In genomic region chr7:80796258-80796657, GRCm38 (mm10) we compare ENCODE assay signal across 19 mouse cellular contexts. TPM values are rescaled to one million over a fixed set of nuclear protein-coding genes. Genes with fewer than 3 reads are reported as not detected.
DNase-seq lines count a peak whose midpoint lies in the region; ATAC-seq and TF ChIP-seq lines count a peak whose summit lies in the region.
"Had no signal": no experiment of that assay in that cellular context is flagged by ENCODE, and none has a peak within 500 bp of the region (broad histone marks: within the 10 kb centered on the region; RNA-seq: fewer than 3 reads in every experiment).

No protein-coding gene starts in this region.

- H3K36me3 ChIP-seq in heart, adult 2 months (ENCODE audit: control insufficient read depth, insufficient read depth, low read length) = peaks cover 40% of the 10 kb centered on the region
- peaks cover 65% of the 10 kb centered on the region for H3K36me3 ChIP-seq in heart, embryonic 10.5 days
- peaks cover 37% of the 10 kb centered on the region for H3K36me3 ChIP-seq in limb, embryonic 12.5 days
- H3K36me3 ChIP-seq in limb, embryonic 10.5 days = peaks cover 28% of the 10 kb centered on the region
- peaks cover 48% of the 10 kb centered on the region for H3K36me3 ChIP-seq in embryonic facial prominence, embryonic 14.5 days (ENCODE audit: control insufficient read depth, insufficient read depth, low read length)
- peaks cover 23% of the 10 kb centered on the region for H3K36me3 ChIP-seq in embryonic facial prominence, embryonic 15.5 days
- H3K36me3 ChIP-seq in midbrain, embryonic 16.5 days (ENCODE audit: control insufficient read depth, insufficient read depth, low read length) = peaks cover 8% of the 10 kb centered on the region; the same call in 1 of the 2 replicates

- no peaks in the 10 kb centered on the region for H3K27me3 ChIP-seq in heart, adult 2 months (ENCODE audit: control insufficient read depth, insufficient read depth, low read length)
- no peaks in the 10 kb centered on the region for H3K27me3 ChIP-seq in heart, embryonic 10.5 days (ENCODE audit: insufficient read depth, poor library complexity, severe bottlenecking)
- H3K27me3 ChIP-seq in limb, embryonic 12.5 days = no peaks in the 10 kb centered on the region
- H3K27me3 ChIP-seq in limb, embryonic 10.5 days (ENCODE audit: low read depth, poor library complexity, severe bottlenecking) = no peaks in the 10 kb centered on the region
- H3K27me3 ChIP-seq in embryonic facial prominence, embryonic 14.5 days (replicated peaks; ENCODE audit: control insufficient read depth, insufficient read depth, low read length) = no peaks in the 10 kb centered on the region
- H3K27me3 ChIP-seq in embryonic facial prominence, embryonic 15.5 days = no peaks in the 10 kb centered on the region
- no peaks in the 10 kb centered on the region for H3K27me3 ChIP-seq in midbrain, embryonic 16.5 days (ENCODE audit: control insufficient read depth, insufficient read depth, low read depth, low read length)
- H3K27me3 ChIP-seq: forebrain, embryonic 12.5 days; midbrain, embryonic 12.5 days had no signal

- TF ChIP-seq EP300 in heart, adult 2 months (IDR thresholded peaks at IDR 0.05; ENCODE audit: insufficient read depth, low read depth, low read length) = no peak

- DNase-seq in heart, adult 2 months = no peak
- no peak for DNase-seq in heart, embryonic 10.5 days (ENCODE audit: low spot score)
- DNase-seq in limb, embryonic 10.5 days (ENCODE audit: low spot score) = no peak
- no peak for DNase-seq in embryonic facial prominence, embryonic 14.5 days (ENCODE audit: low spot score)
- DNase-seq: adrenal gland, adult 2 months; cerebellum, adult 11 months; cerebellum, adult 9-11 months; heart, postnatal 14 days; kidney, adult 9 months; kidney, postnatal 36 days; liver, postnatal 0 days had no signal

- H3K4me1 ChIP-seq in heart, adult 2 months (ENCODE audit: control insufficient read depth, insufficient read depth, low read length) = peaks cover 7% of the 10 kb centered on the region
- peaks cover 4% of the 10 kb centered on the region; the same call in 1 of the 2 replicates for H3K4me1 ChIP-seq in heart, embryonic 10.5 days
- H3K4me1 ChIP-seq in limb, embryonic 12.5 days (replicated peaks) = 0 out of 2 replicates have a peak, but pooled peaks cover 10% of the 10 kb centered on the region
- no peaks in the 10 kb centered on the region for H3K4me1 ChIP-seq in limb, embryonic 10.5 days
- H3K4me1 ChIP-seq in embryonic facial prominence, embryonic 14.5 days (ENCODE audit: control insufficient read depth, insufficient read depth, low read length) = no peaks in the 10 kb centered on the region
- H3K4me1 ChIP-seq in embryonic facial prominence, embryonic 15.5 days = peaks cover 10% of the 10 kb centered on the region; the same call in 1 of the 2 replicates
- no peaks in the 10 kb centered on the region for H3K4me1 ChIP-seq in midbrain, embryonic 16.5 days (ENCODE audit: control insufficient read depth, insufficient read depth, low read length)
- H3K4me1 ChIP-seq: forebrain, embryonic 12.5 days; midbrain, embryonic 12.5 days had no signal

- intact Hi-C loops in heart, adult 2 months (cut with DNase I) = loop anchor here (2.0 kb wide), 1 partner anchor 25 kb away; no protein-coding TSS in a partner anchor

- H3K4me2 ChIP-seq in limb, embryonic 12.5 days = no peak overlapping the region
- no peak overlapping the region for H3K4me2 ChIP-seq in embryonic facial prominence, embryonic 14.5 days (ENCODE audit: low read depth, low read length)
- no peak overlapping the region for H3K4me2 ChIP-seq in embryonic facial prominence, embryonic 15.5 days (replicated peaks)
- H3K4me2 ChIP-seq in midbrain, embryonic 16.5 days (ENCODE audit: low read length) = no peak overlapping the region
- H3K4me2 ChIP-seq: forebrain, embryonic 12.5 days; hindbrain, embryonic 14.5 days; liver, embryonic 11.5 days; midbrain, embryonic 12.5 days had no signal

- peak; percentile 7; the same call in 1 of the 2 replicates for TF ChIP-seq CTCF in heart, adult 2 months (IDR thresholded peaks at IDR 0.05)

- H3K4me3 ChIP-seq in heart, adult 2 months = no peak overlapping the region
- H3K4me3 ChIP-seq in heart, embryonic 10.5 days = no peak overlapping the region
- H3K4me3 ChIP-seq in limb, embryonic 12.5 days (replicated peaks) = no peak overlapping the region
- no peak overlapping the region for H3K4me3 ChIP-seq in limb, embryonic 10.5 days
- no peak overlapping the region for H3K4me3 ChIP-seq in embryonic facial prominence, embryonic 14.5 days (ENCODE audit: low read depth, low read length)
- no peak overlapping the region for H3K4me3 ChIP-seq in embryonic facial prominence, embryonic 15.5 days (replicated peaks)
- no peak overlapping the region for H3K4me3 ChIP-seq in midbrain, embryonic 16.5 days (ENCODE audit: low read depth, low read length)
- H3K4me3 ChIP-seq: erythroblast, embryonic 14.5 days; forebrain, embryonic 12.5 days; midbrain, embryonic 12.5 days had no signal

- H3K27ac ChIP-seq in heart, adult 2 months = peak overlapping the region; percentile 31; the same call in 1 of the 2 replicates
- no peak overlapping the region for H3K27ac ChIP-seq in heart, embryonic 10.5 days
- H3K27ac ChIP-seq in limb, embryonic 12.5 days = peak overlapping the region; percentile 54; the same call in 1 of the 2 replicates
- no peak overlapping the region for H3K27ac ChIP-seq in limb, embryonic 10.5 days
- peak overlapping the region; percentile 61 for H3K27ac ChIP-seq in embryonic facial prominence, embryonic 14.5 days (replicated peaks; ENCODE audit: low read depth, low read length)
- 0 out of 2 replicates have a peak overlapping the region, but pooled peaks have one; percentile 3 for H3K27ac ChIP-seq in embryonic facial prominence, embryonic 15.5 days (replicated peaks)
- no peak overlapping the region for H3K27ac ChIP-seq in midbrain, embryonic 16.5 days (ENCODE audit: low read length)
- H3K27ac ChIP-seq: forebrain, embryonic 12.5 days; hindbrain, embryonic 14.5 days; midbrain, embryonic 12.5 days had no signal

- no peak for TF ChIP-seq POLR2A in heart, adult 2 months (IDR thresholded peaks at IDR 0.05; ENCODE audit: insufficient read depth, low read depth, low read length)

- WGBS in heart, adult 2 months = 39% methylated on average over 6 of the region's 6 CpGs
- 87% methylated on average over 6 of the region's 6 CpGs for WGBS in heart, embryonic 10.5 days
- 87% methylated on average over 6 of the region's 6 CpGs for WGBS in limb, embryonic 12.5 days
- whole genome bisulfite sequencing in limb, embryonic 10.5 days = 94% methylated on average over 6 of the region's 6 CpGs
- WGBS in embryonic facial prominence, embryonic 14.5 days = 77% methylated on average over 6 of the region's 6 CpGs
- 80% methylated on average over 6 of the region's 6 CpGs for WGBS in embryonic facial prominence, embryonic 15.5 days
- WGBS in midbrain, embryonic 16.5 days = 96% methylated on average over 6 of the region's 6 CpGs

- H3K9ac ChIP-seq in heart, adult 2 months (ENCODE audit: low read depth, low read length) = no peak overlapping the region
- H3K9ac ChIP-seq in limb, embryonic 12.5 days (replicated peaks) = no peak overlapping the region
- no peak overlapping the region for H3K9ac ChIP-seq in embryonic facial prominence, embryonic 14.5 days (ENCODE audit: low read depth, low read length)
- no peak overlapping the region for H3K9ac ChIP-seq in embryonic facial prominence, embryonic 15.5 days
- H3K9ac ChIP-seq in midbrain, embryonic 16.5 days (ENCODE audit: low read depth, low read length) = no peak overlapping the region
- H3K9ac ChIP-seq: forebrain, embryonic 12.5 days; hindbrain, embryonic 14.5 days; liver, postnatal 0 days; midbrain, embryonic 12.5 days had no signal

- peaks cover 11% of the 10 kb centered on the region for H3K79me2 ChIP-seq in heart, adult 2 months (replicated peaks; ENCODE audit: control insufficient read depth, insufficient read depth, low read length)

- no peaks in the 10 kb centered on the region; the same call in 1 of the 2 replicates for H3K9me3 ChIP-seq in heart, embryonic 10.5 days
- H3K9me3 ChIP-seq in limb, embryonic 12.5 days = peaks cover 4% of the 10 kb centered on the region; the same call in 1 of the 2 replicates
- no peaks in the 10 kb centered on the region for H3K9me3 ChIP-seq in limb, embryonic 10.5 days (replicated peaks)
- H3K9me3 ChIP-seq in embryonic facial prominence, embryonic 14.5 days (ENCODE audit: control insufficient read depth, low read length) = no peaks in the 10 kb centered on the region
- no peaks in the 10 kb centered on the region for H3K9me3 ChIP-seq in embryonic facial prominence, embryonic 15.5 days (replicated peaks)
- no peaks in the 10 kb centered on the region for H3K9me3 ChIP-seq in midbrain, embryonic 16.5 days (replicated peaks; ENCODE audit: control insufficient read depth, low read length, poor library complexity, severe bottlenecking)

- no peak for ATAC-seq in limb, embryonic 12.5 days (ENCODE audit: insufficient number of reproducible peaks, insufficient read depth, low FRiP score, low TSS enrichment, low read depth)
- no peak for ATAC-seq in embryonic facial prominence, embryonic 14.5 days (ENCODE audit: low read depth)
- no peak for ATAC-seq in embryonic facial prominence, embryonic 15.5 days (ENCODE audit: insufficient number of reproducible peaks, low FRiP score, low TSS enrichment, low read depth)
- ATAC-seq in midbrain, embryonic 16.5 days = no peak
- ATAC-seq: liver, postnatal 0 days had no signal

RNA-seq across cellular contexts. Expression of gene Iqgap1, which starts 29.5 kb away (rescaled TPM):
- total RNA-seq in heart, adult 2 months (2021) = 10 to 100 TPM; 33.5 to 35.8 TPM
- polyA plus RNA-seq in heart, adult 2 months (2012; rRNA removed) = 34.8 and 47.5 TPM in 2 replicates
- 37.7 and 39.5 TPM in 2 replicates for polyA plus RNA-seq in heart, embryonic 10.5 days (2016; fragmentation: Nextera tagmentation; extraction: Ambion mirVana)
- polyA plus RNA-seq in limb, embryonic 12.5 days (2016; fragmentation: Nextera tagmentation; extraction: Ambion mirVana) = 38.9 and 41.8 TPM in 2 replicates
- 21.8 and 25.4 TPM in 2 replicates for polyA plus RNA-seq in limb, embryonic 10.5 days (2016; fragmentation: Nextera tagmentation; extraction: Ambion mirVana)
- 68.6 and 73.7 TPM in 2 replicates for polyA plus RNA-seq in embryonic facial prominence, embryonic 14.5 days (2014; fragmentation: Nextera tagmentation; extraction: Ambion mirVana)
- polyA plus RNA-seq in embryonic facial prominence, embryonic 15.5 days (2015; fragmentation: Nextera tagmentation; extraction: Ambion mirVana) = 75.3 and 75.9 TPM in 2 replicates
- polyA plus RNA-seq in midbrain, embryonic 16.5 days (2015; fragmentation: Nextera tagmentation; extraction: Ambion mirVana) = 17.5 and 21.2 TPM in 2 replicates

Comparison
In these comparisons a context has a peak if more than half of its experiments do, and no peak if none do; other contexts are left out.
1. H3K27ac ChIP-seq: peak in heart, adult 2 months (single experiment), limb, embryonic 12.5 days (single experiment), embryonic facial prominence, embryonic 14.5 days (single experiment) and embryonic facial prominence, embryonic 15.5 days (single experiment); none in heart, embryonic 10.5 days (single experiment), limb, embryonic 10.5 days (single experiment) and midbrain, embryonic 16.5 days (single experiment).